Mouse (Mus musculus) intestine, embryonic 16.5 days (tissue): ENCODE measurements around the gene Iqcb1. TPM values are rescaled to one million over a fixed set of nuclear protein-coding genes. Genes with fewer than 3 reads are reported as not detected.
"Not testable (repeated sequence)": the region's sequence is repeated elsewhere in the genome, so short reads cannot be mapped to it uniquely, and the experiment has no call there.

Experiments used
- ATAC-seq: fragments of 200-750 bp; cut with Nextera tagmentation; 2 replicates; pipeline ENCODE4 v1.8.0; 2017; ENCODE audit warnings: moderate TSS enrichment, moderate library complexity
- H3K27ac ChIP-seq: fragments of 300-500 bp; sonication (generic); 2 replicates; pipeline ENCODE4 v1.5.1; 2014; ENCODE audit warnings: mild to moderate bottlenecking, low read length
- H3K27me3 ChIP-seq: fragments of 300-500 bp; sonication (generic); replicated peaks from 2 replicates; pipeline ENCODE4 v1.6.1; 2014; ENCODE audit warnings: low read length, control low read depth, mixed read lengths; ENCODE audit not compliant: control insufficient read depth, insufficient read depth
- H3K36me3 ChIP-seq: fragments of 300-500 bp; sonication (generic); 2 replicates; pipeline ENCODE4 v1.6.1; 2014; ENCODE audit warnings: low read length, control low read depth; ENCODE audit not compliant: control insufficient read depth, insufficient read depth
- H3K4me1 ChIP-seq: fragments of 300-500 bp; sonication (generic); 2 replicates; pipeline ENCODE4 v1.6.1; 2014; ENCODE audit warnings: low read length, control low read depth, mixed read lengths; ENCODE audit not compliant: control insufficient read depth, insufficient read depth
- H3K4me2 ChIP-seq: fragments of 300-500 bp; sonication (generic); 2 replicates; pipeline ENCODE4 v1.6.1; 2014; ENCODE audit warnings: low read depth, low read length, control low read depth
- H3K4me3 ChIP-seq: fragments of 300-500 bp; sonication (generic); 2 replicates; pipeline ENCODE4 v1.5.1; 2014; ENCODE audit warnings: mild to moderate bottlenecking, low read length
- H3K9ac ChIP-seq: fragments of 300-500 bp; sonication (generic); 2 replicates; pipeline ENCODE4 v1.6.1; 2014; ENCODE audit warnings: low read depth, low read length
- H3K9me3 ChIP-seq: fragments of 300-500 bp; sonication (generic); 2 replicates; pipeline ENCODE4 v1.6.1; 2016; ENCODE audit warnings: low read length, control low read depth; ENCODE audit not compliant: control insufficient read depth
- WGBS: fragments of 180-500 bp; shearing (Covaris S2); extraction: QIAGEN DNeasy Blood & Tissue Kit; methylation state at CpG from one replicate; pipeline ENCODE4 v1.1.7; 2014; 5-methylcytosine and 5-hydroxymethylcytosine counted together
- polyA plus RNA-seq: library from polyadenylated mRNA; unstranded; fragments of >200 nt; fragmentation: Nextera tagmentation; extraction: Ambion mirVana; gene quantifications from 2 replicates; pipeline ENCODE4 v1.2.1, GENCODE M21; 2015

Gene Iqcb1
- polyA plus RNA-seq, 1 experiment from 2014 or later, result 20.6 TPM

DNA sequence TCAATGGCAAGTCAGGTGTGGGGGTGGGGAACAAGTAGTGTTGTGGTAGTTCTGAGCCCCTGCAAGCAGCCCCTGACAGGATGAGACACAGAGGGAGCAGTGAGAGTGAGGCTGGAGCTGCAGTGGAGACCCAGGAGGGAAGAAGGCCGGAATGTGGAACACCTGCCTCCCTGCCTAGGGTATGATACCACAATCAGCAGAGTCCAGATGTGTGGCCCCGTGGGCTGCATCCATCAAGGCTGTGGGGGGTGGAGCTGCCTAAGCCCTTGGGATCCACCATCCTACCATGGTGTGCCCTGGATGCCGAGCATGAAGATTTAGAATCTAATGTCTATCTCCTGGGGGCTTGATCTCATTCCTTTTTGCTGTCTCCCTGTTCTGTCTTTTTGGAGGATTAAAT lies 14.5 kb upstream of the Iqcb1 start:
- Histone ChIP-seq H3K36me3 (no peaks in the 10 kb centered on the region), H3K4me1 (no peaks in the 10 kb centered on the region), H3K4me3 (no peak overlapping the region), H3K27me3 (no peaks in the 10 kb centered on the region), H3K9ac (no peak overlapping the region), H3K4me2 (no peak overlapping the region), H3K27ac (no peak overlapping the region), H3K9me3 (no peaks in the 10 kb centered on the region)
- no peak for ATAC-seq
- 69% methylated on average over 3 of the region's 3 CpGs for WGBS

DNA sequence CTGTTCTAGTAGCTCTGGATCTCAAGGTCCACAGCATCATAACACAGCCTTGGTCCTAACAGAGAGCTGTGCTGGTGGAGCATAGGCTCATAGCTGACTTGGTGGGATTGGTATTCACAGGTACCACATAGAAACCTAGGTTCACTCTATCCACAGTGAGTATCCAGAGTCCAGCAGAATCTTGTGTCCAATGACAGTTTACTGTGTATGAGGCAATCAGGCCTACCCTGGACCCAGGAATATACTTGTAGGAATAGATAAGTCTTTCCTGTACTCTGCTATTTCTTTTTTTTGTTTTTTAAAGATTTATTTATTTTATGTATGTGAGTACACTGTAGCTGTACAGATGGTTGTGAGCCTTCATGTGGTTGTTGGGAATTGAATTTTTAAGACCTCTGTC lies 11.3 kb upstream of the Iqcb1 start:
- no peak overlapping the region for H3K4me2 ChIP-seq
- no peaks in the 10 kb centered on the region for H3K27me3 ChIP-seq
- no peaks in the 10 kb centered on the region for H3K9me3 ChIP-seq
- H3K27ac ChIP-seq, result no peak overlapping the region
- H3K4me1 ChIP-seq, result peaks cover 5% of the 10 kb centered on the region; the same call in 1 of the 2 replicates
- no peaks in the 10 kb centered on the region for H3K36me3 ChIP-seq
- no peak overlapping the region for H3K4me3 ChIP-seq
- no peak overlapping the region for H3K9ac ChIP-seq
- ATAC-seq, result 0 out of 2 replicates have a peak, but pooled peaks have one; percentile 1

GRCm38 (mm10) chr16:36817321-36817926 lies 10.8 kb upstream of the Iqcb1 start:
- 13% methylated on average over 7 of the region's 7 CpGs for WGBS
- H3K9me3 ChIP-seq, result no peaks in the 10 kb centered on the region
- H3K36me3 ChIP-seq, result no peaks in the 10 kb centered on the region
- no peak overlapping the region for H3K27ac ChIP-seq
- H3K9ac ChIP-seq, result no peak overlapping the region
- peaks cover 7% of the 10 kb centered on the region; the same call in 1 of the 2 replicates for H3K4me1 ChIP-seq
- H3K4me2 ChIP-seq, result no peak overlapping the region
- ATAC-seq, result peak; percentile 78
- H3K27me3 ChIP-seq, result no peaks in the 10 kb centered on the region
- no peak overlapping the region for H3K4me3 ChIP-seq

- Histone ChIP-seq H3K4me1 (peaks cover 7% of the 10 kb centered on the region; the same call in 1 of the 2 replicates), H3K9me3 (no peaks in the 10 kb centered on the region)
- 79% methylated on average over 6 of the region's 6 CpGs for WGBS
Measured at GRCm38 (mm10) chr16:36820016-36820415, 8.2 kb upstream of the Iqcb1 start.

DNA sequence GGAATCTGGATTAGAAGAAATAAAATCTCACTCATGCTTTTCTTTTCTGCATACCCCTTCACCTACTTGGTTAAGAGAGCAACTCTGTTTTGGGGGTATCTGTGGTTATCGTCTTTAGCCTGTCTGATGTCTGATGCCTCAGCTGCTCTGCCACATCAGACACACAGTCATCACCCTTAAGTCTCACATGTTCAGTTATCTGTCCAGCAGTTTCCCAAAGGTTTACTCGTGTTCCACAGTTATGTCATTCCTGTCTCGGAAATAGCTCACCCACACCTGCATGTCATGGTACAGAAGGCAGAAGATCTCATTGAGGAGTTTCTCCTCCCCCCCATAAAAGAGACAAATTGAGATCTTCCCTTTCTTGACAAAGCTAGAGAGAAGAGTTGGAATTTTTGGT lies 7.4 kb upstream of the Iqcb1 start:
- no peak for ATAC-seq
- 70% methylated on average over 3 of the region's 3 CpGs for WGBS
- H3K36me3 ChIP-seq, result no peaks in the 10 kb centered on the region

More at GRCm38 (mm10) chr16:36820016-36820415, 8.2 kb upstream of the Iqcb1 start:
- H3K36me3 ChIP-seq, result no peaks in the 10 kb centered on the region
- H3K27ac ChIP-seq, result no peak overlapping the region
- no peak overlapping the region for H3K9ac ChIP-seq
- ATAC-seq, result no peak
- no peak overlapping the region for H3K4me2 ChIP-seq
- no peaks in the 10 kb centered on the region for H3K27me3 ChIP-seq
- H3K4me3 ChIP-seq, result no peak overlapping the region

GRCm38 (mm10) chr16:36821474-36821873 lies 6.7 kb upstream of the Iqcb1 start:
- H3K4me2 ChIP-seq, result no peak overlapping the region

More for the DNA sequence above, 7.4 kb upstream of the Iqcb1 start:
- Histone ChIP-seq H3K27me3 (no peaks in the 10 kb centered on the region), H3K4me2 (no peak overlapping the region), H3K9ac (no peak overlapping the region), H3K4me3 (no peak overlapping the region), H3K27ac (no peak overlapping the region), H3K4me1 (peaks cover 7% of the 10 kb centered on the region; the same call in 1 of the 2 replicates), H3K9me3 (no peaks in the 10 kb centered on the region)

GRCm38 (mm10) chr16:36827611-36828053 lies 553 bp upstream of the Iqcb1 start:
- Histone ChIP-seq H3K36me3 (no peaks in the 10 kb centered on the region), H3K4me2 (peak overlapping the region; percentile 82), H3K9me3 (no peaks in the 10 kb centered on the region), H3K9ac (peak overlapping the region; percentile 87), H3K27ac (no peak overlapping the region), H3K27me3 (no peaks in the 10 kb centered on the region), H3K4me1 (peaks cover 7% of the 10 kb centered on the region), H3K4me3 (peak overlapping the region; percentile 77)
- WGBS, result 9% methylated on average over 11 of the region's 11 CpGs
- peak; percentile 37; the same call in 1 of the 2 replicates for ATAC-seq

More at GRCm38 (mm10) chr16:36821474-36821873, 6.7 kb upstream of the Iqcb1 start:
- Histone ChIP-seq H3K27me3 (no peaks in the 10 kb centered on the region), H3K27ac (no peak overlapping the region), H3K9me3 (no peaks in the 10 kb centered on the region), H3K4me1 (peaks cover 7% of the 10 kb centered on the region; the same call in 1 of the 2 replicates), H3K9ac (no peak overlapping the region), H3K4me3 (no peak overlapping the region), H3K36me3 (no peaks in the 10 kb centered on the region)
- 9% methylated on average over 3 of the region's 3 CpGs for WGBS
- peak; percentile 92 for ATAC-seq

DNA sequence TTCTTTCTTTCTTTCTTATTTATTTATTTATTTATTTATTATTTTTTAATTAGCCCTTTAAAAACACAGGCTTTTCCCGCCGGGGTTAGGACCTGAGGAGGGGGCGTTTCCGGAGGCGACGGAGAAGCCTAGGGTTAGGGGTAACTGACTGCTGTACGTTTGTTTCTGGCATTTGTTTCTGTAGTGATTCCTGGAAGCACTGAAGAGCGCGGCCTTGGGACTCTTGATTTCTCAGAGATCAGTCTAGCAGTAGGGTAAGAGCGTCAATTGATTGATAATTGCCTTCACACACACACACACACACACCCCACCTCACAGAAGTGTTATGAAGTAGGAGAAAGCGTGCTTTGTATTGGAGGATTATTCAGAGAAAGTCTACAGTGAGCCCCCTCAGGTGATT lies 635 bp downstream of the Iqcb1 start:
- Histone ChIP-seq H3K4me2 (peak overlapping the region; percentile 82), H3K9me3 (no peaks in the 10 kb centered on the region), H3K9ac (peak overlapping the region; percentile 87), H3K27ac (no peak overlapping the region), H3K27me3 (no peaks in the 10 kb centered on the region), H3K4me3 (peak overlapping the region; percentile 77), H3K36me3 (no peaks in the 10 kb centered on the region), H3K4me1 (peaks cover 7% of the 10 kb centered on the region)
- ATAC-seq, result peak; percentile 19
- 6% methylated on average over 11 of the region's 11 CpGs for WGBS

- not testable (repeated sequence) for ATAC-seq, H3K9ac ChIP-seq, H3K36me3 ChIP-seq, H3K9me3 ChIP-seq, H3K4me3 ChIP-seq, H3K27me3 ChIP-seq, H3K4me1 ChIP-seq, H3K27ac ChIP-seq, H3K4me2 ChIP-seq
- 90% methylated on average over 1 of the region's 1 CpGs for WGBS
Measured at GRCm38 (mm10) chr16:36846894-36847293, 18.7 kb downstream of the Iqcb1 start.
